In genomic region chr8:11419645-11420044, GRCm38 (mm10) we compare ENCODE assay signal across 8 mouse cellular contexts. TPM values are rescaled to one million over a fixed set of nuclear protein-coding genes. Genes with fewer than 3 reads are reported as not detected.
DNase-seq lines count a peak whose midpoint lies in the region; ATAC-seq lines count a peak whose summit lies in the region.

No protein-coding gene starts in this region.

- WGBS in forebrain, embryonic 12.5 days: 13% methylated on average over 2 of the region's 2 CpGs
- WGBS in hindbrain, embryonic 16.5 days: 6% methylated on average over 2 of the region's 2 CpGs
- 13% methylated on average over 2 of the region's 2 CpGs for WGBS in liver, embryonic 13.5 days (ENCODE audit: insufficient replicate concordance)

- no peak overlapping the region for H3K9ac ChIP-seq in forebrain, embryonic 12.5 days
- no peak overlapping the region for H3K9ac ChIP-seq in hindbrain, embryonic 16.5 days (ENCODE audit: low read depth, low read length)
- no peak overlapping the region for H3K9ac ChIP-seq in liver, embryonic 13.5 days

- H3K36me3 ChIP-seq in forebrain, embryonic 12.5 days (replicated peaks): 0 out of 2 replicates have a peak, but pooled peaks cover 3% of the 10 kb centered on the region
- no peaks in the 10 kb centered on the region; the same call in 1 of the 2 replicates for H3K36me3 ChIP-seq in hindbrain, embryonic 16.5 days (ENCODE audit: control insufficient read depth, insufficient read depth, low read length)
- no peaks in the 10 kb centered on the region for H3K36me3 ChIP-seq in liver, embryonic 13.5 days

- H3K4me1 ChIP-seq in forebrain, embryonic 12.5 days: peaks cover 5% of the 10 kb centered on the region
- peaks cover 12% of the 10 kb centered on the region for H3K4me1 ChIP-seq in hindbrain, embryonic 16.5 days (ENCODE audit: control insufficient read depth, insufficient read depth, low read depth, low read length)
- no peaks in the 10 kb centered on the region for H3K4me1 ChIP-seq in liver, embryonic 13.5 days (replicated peaks)

- no peaks in the 10 kb centered on the region for H3K9me3 ChIP-seq in forebrain, embryonic 12.5 days
- no peaks in the 10 kb centered on the region for H3K9me3 ChIP-seq in hindbrain, embryonic 16.5 days (ENCODE audit: control insufficient read depth, low read length)
- H3K9me3 ChIP-seq in liver, embryonic 13.5 days (replicated peaks): no peaks in the 10 kb centered on the region

- H3K4me2 ChIP-seq in forebrain, embryonic 12.5 days: no peak overlapping the region
- no peak overlapping the region for H3K4me2 ChIP-seq in hindbrain, embryonic 16.5 days (ENCODE audit: low read length)
- no peak overlapping the region for H3K4me2 ChIP-seq in liver, embryonic 13.5 days

- ATAC-seq in forebrain, embryonic 12.5 days (ENCODE audit: low FRiP score): peak; percentile 61
- peak; percentile 53 for ATAC-seq in hindbrain, embryonic 16.5 days
- no peak for ATAC-seq in liver, embryonic 13.5 days (ENCODE audit: low read depth)
- no peak for ATAC-seq in activated CD4-positive, CD25-positive, alpha-beta regulatory T cell, adult 4 months

- H3K4me3 ChIP-seq in forebrain, embryonic 12.5 days (replicated peaks): no peak overlapping the region
- no peak overlapping the region for H3K4me3 ChIP-seq in hindbrain, embryonic 16.5 days (ENCODE audit: low read length)
- no peak overlapping the region for H3K4me3 ChIP-seq in liver, embryonic 13.5 days (replicated peaks)

- peak; percentile 68 for DNase-seq in urinary bladder, postnatal 14 days (ENCODE audit: low spot score)
- no peak for DNase-seq in urinary bladder, postnatal 10 days (ENCODE audit: low spot score)
- DNase-seq in c-Kit-positive CD71-positive TER-119-negative erythroid progenitor cells, embryonic 14.5 days (ENCODE audit: low read depth): peak; percentile 34
- peak; percentile 20 for DNase-seq in liver, embryonic 13.5 days
- peak; percentile 68 for DNase-seq in neural tube, embryonic 10.5 days (ENCODE audit: extremely low spot score, low spot score)

- no peak overlapping the region for H3K27ac ChIP-seq in forebrain, embryonic 12.5 days
- no peak overlapping the region; the same call in 1 of the 2 replicates for H3K27ac ChIP-seq in hindbrain, embryonic 16.5 days (ENCODE audit: low read depth, low read length)
- no peak overlapping the region for H3K27ac ChIP-seq in liver, embryonic 13.5 days

- no peaks in the 10 kb centered on the region for H3K27me3 ChIP-seq in forebrain, embryonic 12.5 days
- H3K27me3 ChIP-seq in hindbrain, embryonic 16.5 days (replicated peaks; ENCODE audit: control insufficient read depth, insufficient read depth, low read length): no peaks in the 10 kb centered on the region
- H3K27me3 ChIP-seq in liver, embryonic 13.5 days: no peaks in the 10 kb centered on the region

RNA-seq across cellular contexts. Expression of gene Rab20, which starts 58.9 kb away (rescaled TPM):
- polyA plus RNA-seq in forebrain, embryonic 12.5 days (2016; fragmentation: Nextera tagmentation; extraction: Ambion mirVana): 0.36 and 0.74 TPM in 2 replicates
- polyA plus RNA-seq in hindbrain, embryonic 16.5 days (2015; fragmentation: Nextera tagmentation; extraction: Ambion mirVana): 1.5 and 1.6 TPM in 2 replicates
- polyA plus RNA-seq in liver, embryonic 13.5 days (2015; fragmentation: Nextera tagmentation; extraction: Ambion mirVana): 3.1 and 3.5 TPM in 2 replicates
- 1 to 10 TPM; 7.8 to 8.7 TPM for polyA plus RNA-seq in activated CD4-positive, CD25-positive, alpha-beta regulatory T cell, adult 4 months (2017; shearing (Covaris generic))

Comparison
In these comparisons a context has a peak if more than half of its experiments do, and no peak if none do; other contexts are left out.
1. ATAC-seq: peak in forebrain, embryonic 12.5 days (single experiment) and hindbrain, embryonic 16.5 days (single experiment); none in liver, embryonic 13.5 days (single experiment) and activated CD4-positive, CD25-positive, alpha-beta regulatory T cell, adult 4 months (single experiment).